Mouse (Mus musculus) frontal cortex, postnatal 14 days (tissue): ENCODE results near the gene Adk.
"Not testable (repeated sequence)": the region's sequence is repeated elsewhere in the genome, so short reads cannot be mapped to it uniquely, and the experiment has no call there.

Source experiments
- DNase-seq, 2 experiments: peaks; one replicate each; pipeline ENCODE4 v3.0.0; 2022; ENCODE audit warnings: low spot score in 2 of 2

Adk gene

DNA sequence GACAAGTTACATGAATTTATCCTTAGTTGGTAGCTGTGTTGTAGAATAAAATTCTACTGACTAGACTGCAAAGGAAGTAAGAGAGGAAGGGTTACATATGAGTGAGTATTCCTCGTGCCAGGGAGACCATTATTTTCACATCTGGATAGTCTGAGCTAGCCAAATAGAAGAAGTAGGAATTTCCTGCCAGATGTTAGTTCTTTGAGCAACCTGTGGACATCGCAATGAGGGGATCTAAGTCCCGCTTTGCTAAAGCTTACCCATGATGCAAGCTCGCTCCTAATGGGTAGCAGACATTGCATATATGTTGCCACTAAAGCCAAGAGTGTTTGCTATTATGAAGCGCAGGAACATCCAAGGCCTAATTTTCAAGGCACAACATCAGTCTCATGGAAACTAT is 381.6 kb downstream of the Adk start:
- DNase-seq, result no peak

DNA sequence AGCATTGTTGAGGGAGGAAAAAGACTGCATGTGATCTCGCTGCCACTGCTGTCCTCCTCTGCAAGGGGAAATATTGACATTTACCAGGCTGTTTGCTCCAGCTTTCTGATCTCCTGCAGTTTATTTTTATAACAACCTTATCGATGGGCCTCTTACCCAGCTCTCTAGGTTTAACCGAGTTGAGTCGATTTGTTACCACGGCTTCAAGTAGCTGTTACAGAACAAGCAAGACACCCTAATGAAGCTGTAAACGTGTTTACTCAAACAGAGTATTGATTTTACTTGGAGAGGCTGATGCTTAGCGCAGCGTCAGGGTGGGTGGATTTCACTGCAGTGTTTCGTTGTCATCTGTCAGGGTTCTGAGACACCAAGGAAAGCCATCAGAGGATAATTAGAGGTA is 382.3 kb downstream of the Adk start:
- DNase-seq, result no peak

DNA sequence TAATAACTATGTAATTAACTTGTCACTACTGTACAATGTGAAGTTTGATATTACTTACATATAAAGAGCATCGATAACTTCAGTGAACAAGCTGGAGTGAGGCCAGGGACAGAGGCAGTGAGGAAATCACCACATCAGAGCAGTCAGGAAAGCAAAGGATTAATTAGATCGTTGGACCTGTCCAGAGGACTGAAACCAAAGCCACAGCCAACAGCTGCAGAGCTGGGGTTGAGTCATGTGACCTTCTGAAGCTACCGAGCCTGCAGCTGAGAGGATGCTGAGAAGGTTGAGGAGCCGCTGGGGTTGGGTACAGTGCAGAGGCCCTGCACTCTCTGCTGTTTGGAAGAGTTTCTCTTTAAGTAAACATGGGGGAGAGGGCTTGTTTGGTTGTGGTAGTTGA is 387.4 kb downstream of the Adk start:
- no peak for DNase-seq

DNA sequence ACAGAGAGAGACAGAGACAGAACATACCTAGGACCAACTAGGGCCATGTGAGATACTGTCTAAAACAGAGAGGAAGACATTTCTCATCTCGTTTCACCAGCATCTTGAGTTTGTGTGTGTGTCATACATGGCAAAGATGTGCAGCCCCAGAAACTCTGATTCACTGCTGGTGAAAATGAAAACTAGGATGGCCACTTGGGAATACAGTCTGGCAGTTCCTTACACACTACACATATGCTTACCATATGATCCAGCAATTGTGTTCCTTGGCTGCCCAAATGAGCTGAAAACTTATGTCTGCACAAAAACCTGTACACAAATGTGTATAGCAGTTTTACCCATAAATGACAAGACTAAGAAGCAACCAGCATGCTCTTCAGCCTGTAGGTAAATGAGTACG is 388.2 kb downstream of the Adk start:
- no peak for DNase-seq

DNA sequence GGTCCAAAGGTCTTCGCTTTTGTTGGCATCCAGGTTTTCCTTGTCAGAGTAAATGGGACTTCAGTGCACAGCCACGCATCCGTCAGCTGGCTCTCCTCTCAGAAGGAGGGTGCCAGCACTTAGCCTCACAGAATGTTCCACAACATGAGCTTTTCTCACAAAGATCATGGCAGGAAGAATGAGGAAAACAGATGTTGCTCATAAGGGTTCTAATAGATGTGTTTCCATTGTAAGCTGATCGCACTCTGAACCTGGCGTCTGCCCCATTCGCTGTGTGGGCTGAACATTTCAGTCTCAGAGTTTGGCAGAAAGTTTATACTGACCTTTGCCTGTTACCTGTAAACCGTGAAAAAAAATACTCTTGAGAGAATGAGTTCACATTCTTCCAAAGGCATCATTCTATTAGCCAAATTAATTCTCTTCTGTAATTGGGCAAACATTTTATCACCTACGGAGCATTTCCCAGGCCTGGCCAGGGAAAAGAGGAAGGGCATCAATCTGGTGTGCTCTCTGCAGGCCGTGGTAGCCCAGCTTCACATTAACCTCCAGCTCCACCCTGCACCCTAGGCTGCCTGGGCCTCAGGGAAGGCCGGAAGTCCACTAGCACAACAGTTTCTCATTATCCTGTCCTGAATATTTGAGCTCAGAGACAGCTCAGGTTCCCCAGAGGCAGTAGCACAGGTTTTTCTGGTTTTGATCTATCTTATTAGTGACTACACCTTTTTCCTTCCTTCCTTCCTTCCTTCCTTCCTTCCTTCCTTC is 389.6 kb downstream of the Adk start:
- no peak for DNase-seq

DNA sequence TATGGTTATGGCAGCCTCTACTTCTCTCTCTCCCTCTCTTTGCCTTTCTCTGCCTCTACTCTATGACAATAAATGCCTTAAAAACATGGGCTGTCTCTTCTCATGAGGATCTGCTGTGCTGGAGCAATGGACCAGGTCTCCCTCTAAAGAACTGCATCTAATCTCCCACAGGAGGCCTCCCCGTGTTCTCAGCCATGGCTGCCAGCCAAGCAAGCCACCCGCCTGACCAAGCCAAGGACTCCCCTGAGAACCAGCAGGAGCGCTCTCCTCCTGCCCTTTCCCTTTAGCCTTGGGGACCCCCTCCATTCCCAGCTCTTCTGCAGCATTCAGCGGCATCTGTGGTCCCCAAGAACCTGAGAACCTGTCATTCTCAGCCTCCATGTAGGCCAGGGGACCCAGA is 400.2 kb downstream of the Adk start:
- no peak for DNase-seq

DNA sequence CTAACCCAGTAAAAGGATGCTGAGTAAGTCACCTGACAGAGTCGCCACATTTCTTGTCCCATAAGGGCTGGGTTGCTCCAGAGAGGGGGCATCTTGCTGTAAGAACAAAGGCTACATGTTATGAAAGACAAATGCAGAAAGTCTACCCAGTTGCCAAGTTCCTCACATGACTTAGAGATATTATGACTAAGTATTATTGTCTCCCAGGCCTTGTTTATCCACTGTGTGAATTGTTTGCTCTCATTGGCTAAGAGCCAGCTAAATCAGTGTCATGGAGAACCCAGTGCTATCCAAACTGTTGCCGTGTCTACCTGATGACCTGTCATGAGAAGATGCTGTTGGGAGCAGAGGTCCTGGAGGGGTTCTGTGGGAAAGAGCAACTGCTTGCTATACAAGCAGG is 401.5 kb downstream of the Adk start:
- DNase-seq, result no peak

DNA sequence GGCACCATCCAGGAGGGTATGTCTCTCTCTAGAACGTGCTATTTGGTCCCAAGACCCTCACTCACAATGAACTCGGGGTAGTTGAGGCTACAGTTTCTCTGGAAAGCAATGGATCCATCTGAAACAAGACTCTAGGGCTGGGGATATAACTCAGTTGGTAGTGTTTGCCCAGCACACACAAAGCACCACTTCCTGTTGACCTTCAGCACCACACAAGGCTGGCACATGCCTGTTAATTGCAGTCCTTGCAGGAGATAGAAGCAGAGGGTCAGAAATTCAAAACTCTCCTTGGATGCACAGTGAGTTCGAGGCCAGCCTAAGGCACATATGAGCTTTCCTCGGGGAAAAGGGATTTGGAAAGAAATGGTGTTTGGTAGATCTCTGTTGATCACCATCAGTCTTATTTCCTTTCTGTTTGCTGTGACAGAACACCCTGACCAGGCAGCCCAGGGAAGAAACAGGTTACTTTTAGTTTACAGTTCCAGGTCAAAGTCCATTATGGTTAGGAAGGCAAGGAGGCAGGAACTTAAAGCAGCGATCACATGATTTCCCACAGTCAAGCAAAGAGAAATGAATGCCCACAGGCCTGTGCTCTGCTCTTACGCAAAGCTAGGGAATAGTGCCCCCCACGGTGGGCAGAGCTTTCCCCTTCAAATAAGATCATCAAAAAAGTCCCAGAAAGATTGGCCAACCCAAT is 403.4 kb downstream of the Adk start:
- DNase-seq, result no peak

DNA sequence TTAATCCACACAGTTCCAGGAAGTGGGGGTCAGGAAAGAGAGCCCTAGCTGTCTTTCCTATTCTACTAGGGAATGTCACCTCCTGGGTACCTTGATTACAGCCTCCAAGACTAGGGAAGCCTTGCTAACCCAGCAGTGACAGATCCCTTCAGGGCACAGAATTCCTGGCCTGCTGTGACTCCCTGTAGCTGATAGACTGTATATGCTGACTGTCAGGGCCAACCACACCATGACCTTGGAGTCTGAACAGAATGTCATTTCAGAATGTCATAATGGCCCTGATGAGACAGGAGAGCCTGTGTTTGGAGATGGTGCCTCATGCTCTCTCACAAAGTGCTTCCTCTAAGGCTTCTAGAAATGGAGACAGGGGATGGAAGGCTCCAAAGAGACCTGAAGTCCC is 404.2 kb downstream of the Adk start:
- no peak for DNase-seq

DNA sequence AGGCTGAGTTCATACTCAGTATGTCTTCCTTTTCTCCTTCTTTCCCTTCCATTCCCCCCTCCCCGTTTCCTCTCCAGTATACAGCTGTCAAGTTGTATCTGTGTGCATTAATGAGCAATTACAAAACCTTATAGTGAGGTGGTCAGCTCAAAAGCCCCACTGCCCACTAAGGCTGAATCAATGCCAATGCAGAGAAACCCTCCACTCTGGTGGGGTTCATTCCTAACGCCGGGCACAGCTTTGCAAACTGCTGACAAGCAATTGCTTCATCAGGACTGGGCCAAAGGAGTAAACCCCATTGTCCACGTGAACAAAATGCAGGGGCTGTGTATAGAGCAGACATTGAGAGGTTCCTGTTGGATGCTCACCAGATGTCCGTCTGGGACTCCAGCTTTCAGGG is 405.5 kb downstream of the Adk start:
- no peak for DNase-seq

DNA sequence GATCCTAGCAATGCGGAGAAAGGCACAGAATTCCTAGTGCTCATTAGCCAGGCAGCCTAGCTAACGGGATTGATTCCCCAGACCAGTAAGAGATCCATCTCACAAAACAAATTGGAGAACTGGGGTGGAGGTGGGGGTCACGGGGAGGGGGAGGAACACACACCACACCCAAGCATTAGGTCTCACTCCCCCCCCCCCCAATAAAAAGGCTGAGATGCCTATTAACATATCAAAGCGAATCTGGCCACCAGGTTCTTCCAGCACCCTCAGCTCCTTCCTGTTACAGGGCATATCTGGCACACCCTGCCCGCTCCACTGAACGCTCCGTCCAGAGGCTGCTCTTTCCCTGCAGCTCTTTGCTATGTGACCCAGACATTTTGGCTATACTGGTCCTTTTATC is 406.3 kb downstream of the Adk start:
- no peak for DNase-seq

DNA sequence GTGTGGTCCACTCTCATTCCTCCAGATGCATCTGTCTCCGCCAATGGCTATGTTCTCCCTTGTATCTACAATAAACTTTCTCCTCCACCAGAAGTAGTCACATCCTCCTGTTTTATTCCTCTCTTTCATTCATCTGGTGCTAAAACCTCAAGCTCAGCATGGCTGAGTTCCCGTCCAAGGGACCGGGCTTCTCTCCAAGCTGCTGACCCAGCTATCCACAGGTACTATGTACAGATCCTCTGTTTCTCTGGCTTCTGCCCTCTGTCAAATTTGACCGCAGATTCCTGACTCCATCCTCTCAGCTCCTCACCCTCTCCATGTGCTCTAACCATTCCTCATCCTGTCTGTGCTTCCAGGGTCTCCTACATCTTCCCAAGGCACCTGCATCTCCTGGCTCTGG is 406.8 kb downstream of the Adk start:
- DNase-seq, result no peak

DNA sequence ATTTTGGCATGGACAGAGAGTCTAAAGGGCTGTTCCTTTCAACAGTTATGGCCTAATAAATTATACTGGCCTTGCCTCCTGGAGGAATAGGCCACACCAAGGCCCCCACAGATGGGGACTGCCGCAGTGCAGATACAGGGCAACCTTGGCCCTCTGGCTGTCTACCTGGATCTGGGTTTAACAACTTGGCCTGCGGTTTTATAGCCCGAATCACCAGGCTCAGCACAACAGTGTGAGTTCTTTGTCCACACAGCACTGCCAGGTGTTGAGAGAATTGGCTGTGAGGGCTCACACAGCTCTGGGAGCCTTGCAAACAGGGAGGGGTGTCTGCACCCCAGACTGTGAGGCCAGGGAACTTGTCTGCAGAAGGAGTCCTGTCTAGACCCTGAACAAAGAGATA is 410.0 kb downstream of the Adk start:
- no peak for DNase-seq

DNA sequence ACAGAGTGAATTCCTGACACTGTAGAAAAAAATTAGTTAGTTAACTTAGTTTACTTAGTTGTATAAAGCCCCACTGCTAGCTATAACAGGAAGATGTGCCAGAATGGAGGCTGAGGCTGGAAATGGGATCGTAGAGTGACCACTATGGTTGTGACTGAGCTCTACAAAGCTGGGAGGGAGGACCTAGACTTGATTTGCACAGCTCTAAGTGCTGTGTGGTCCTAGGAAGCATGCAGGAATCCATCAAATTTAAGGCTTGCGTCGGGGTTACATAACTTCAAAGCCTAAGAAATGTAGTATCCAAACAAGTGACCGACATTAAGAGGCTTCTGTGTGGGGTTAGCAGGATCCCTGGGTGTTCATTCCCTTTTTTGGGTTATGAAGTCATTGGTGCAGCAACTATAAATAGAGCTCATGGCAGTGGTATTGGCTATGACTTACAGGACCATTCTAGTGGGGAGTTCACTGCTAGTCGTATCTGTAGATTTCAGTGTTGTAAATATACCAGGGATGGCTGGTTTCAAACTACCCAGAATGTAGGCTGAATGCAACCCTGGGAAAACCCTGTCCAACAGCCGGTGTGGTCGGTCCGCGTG is 410.8 kb downstream of the Adk start:
- DNase-seq, result no peak

DNA sequence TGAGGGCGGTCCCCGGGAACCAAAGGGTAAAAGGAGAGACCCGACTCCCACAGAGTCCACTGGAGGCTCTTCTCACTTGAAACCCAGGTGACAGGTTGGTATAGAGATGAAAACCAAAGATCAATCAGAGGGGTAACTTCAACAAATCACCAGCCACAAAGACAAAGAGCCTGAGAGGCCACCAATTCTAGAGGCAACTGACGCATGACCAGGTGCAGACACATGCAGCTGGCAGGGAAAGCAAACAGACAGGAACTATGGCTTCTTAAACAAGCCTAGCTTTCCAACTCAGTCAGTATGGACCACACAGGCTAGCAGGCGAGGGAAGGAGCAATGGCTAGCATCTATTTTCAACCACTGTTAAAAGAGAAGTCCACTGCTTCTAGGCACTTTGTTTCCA is 418.0 kb downstream of the Adk start:
- DNase-seq, result no peak

DNA sequence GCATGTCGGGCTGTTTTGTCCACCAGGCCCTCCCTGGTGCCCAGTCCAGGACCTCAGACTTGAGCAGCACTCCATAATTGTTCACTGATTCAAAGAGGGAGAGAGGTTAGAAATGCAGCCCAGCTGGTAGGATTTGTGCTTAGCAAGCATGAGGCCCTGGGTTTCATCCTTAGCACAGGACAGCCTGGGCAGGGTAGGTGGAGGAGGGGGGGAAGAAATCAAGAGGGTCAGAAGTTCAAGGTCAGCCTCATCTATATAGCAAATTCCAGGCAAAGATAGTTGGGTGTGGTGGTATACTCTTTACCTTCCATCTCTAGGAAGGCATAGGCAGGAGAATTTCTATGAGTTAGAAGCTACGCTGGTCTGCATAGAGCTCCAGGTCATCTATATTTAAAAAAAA is 419.6 kb downstream of the Adk start:
- DNase-seq, result no peak

DNA sequence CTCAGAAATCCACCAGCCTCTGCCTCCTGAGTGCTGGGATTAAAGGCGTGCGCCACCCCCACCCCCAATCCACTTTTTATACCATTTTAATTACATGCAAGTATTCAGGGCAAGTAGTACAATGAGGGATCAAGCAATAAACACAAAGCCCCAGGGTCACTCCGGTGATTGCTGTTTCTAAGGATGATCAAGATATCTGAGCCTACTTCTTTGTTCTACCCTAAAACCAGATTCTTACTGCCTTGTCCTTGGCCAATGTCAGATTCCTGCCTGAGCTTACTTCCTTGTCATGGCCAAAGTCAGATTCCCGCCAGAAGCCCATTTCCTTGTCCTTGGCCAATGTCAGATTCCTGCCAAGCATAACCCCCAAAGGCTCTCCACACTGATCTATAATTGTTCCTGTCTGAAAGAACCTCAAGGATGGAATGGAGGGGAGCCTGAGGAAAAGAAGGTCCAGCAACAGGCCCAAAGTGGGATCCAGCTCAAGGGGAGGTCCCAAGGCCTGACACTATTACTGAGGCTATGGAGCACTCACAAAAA is 422.3 kb downstream of the Adk start:
- DNase-seq, result not testable (repeated sequence)

DNA sequence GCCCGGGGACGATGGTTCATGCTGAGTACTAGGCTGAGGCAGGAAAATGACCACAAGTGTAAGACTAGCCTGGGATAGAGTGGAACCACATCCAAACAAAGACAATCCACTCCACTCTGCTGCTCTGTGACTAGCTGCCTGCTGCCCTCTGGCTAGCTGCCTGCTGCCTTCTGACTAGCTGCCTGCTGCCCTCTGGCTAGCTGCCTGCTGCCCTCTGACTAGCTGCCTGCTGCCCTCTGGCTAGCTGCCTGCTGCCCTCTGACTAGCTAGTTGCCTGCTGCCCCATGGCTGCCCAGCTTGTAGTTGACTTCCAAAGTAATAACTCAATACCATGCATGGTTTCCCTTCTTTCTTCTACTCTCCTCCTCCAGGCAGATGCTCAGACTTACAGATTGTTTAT is 424.8 kb downstream of the Adk start:
- no peak for DNase-seq

DNA sequence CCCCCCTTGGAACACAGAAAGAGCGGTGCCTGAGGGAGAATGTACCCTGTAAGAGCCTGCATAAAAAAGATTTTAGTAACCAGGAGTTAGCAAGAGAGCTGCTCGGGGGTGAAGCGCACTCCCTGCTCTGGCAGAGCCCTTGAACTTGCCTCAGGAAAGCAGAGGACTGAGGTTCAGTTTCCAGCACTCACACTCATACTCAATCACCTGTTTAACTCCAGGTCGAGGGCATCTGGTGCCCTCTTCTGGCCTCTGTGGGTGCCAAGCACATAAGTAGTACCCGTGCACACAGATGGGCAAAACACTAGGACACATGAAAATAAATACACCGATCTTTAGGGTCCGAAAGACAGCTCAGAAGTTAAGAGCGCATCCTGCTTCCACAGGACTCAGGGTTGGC is 427.2 kb downstream of the Adk start:
- DNase-seq, result no peak

DNA sequence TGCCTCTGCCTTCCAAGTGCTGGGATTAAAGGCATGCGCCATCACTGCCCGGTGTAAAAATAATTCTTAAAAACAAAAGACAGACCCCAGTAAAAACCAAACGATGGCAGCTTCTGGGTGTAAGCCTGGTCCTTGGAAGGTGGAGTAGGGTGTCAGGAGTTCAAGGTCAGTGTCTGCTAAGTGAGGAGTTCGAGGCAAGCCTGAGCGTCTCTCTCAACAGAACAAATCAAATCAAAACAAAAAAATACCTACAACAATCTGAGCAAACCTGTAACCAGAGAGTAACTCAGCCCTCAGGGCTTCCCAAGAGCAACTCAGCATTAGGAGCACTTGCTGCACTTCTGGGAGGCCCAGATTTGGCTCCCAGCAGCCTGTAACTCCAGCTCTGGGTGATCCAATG is 427.8 kb downstream of the Adk start:
- DNase-seq, result no peak

DNA sequence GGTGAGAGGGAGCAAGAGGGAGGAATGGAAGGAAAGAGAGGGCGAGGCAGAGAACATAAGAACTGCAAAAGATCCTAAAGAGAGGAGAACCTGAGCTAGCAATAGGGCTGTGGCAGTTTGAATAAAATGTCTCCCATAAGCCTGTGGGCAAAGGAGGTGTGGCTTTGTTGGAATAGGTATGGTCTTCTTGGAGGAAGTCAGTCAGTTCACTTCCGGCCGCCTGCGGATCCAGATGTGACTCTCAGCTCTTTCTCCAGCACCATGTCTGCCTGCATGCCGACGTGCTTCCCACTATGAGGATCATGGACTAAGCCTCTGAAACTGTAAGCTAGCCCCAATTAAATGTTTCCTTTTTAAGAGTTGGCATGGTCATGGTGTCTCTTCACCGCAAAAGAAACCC is 428.9 kb downstream of the Adk start, which contains the start of gene Kat6b:
Gene Kat6b, plus strand, starts transcription at position 204 of the 400 bp plus-strand sequence.
- DNase-seq, result no peak

DNA sequence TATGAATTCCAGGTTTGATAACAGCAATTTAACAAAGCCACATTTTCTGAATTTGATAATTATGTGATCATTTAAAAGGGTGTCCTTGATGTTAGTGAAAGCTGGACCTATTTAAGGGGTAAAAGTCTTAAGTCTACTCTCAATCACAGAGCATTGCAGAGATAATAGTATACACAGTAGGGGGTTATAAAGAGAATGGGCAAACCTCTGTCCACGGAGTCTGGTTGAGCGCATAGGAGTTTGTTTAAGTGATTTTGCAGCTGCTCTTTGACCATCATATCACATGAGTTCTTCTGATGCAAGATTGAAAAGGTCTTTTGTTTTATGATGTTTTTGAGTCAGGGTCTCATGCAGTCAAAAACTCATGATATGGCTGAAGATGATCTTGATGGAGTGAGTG is 431.8 kb downstream of the Adk start:
- no peak for DNase-seq

DNA sequence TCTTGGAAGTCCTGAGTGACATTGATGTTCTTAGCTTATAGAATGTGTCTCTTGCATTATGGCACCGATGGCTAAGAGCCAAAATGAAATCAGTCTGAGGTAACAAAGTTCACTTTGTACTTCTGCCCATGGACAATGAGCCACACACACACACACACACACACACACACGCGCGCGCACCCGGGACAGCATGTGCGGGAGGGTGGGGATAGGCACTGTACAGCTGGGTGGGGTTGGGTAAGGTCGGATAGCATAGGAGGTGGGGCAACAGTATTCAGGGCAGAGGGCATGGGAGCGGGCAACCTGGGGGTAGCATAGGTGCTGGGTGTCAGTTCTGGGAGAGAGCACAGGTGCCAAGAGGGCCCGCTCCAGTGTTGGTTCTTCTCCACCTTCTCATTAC is 432.3 kb downstream of the Adk start:
- no peak for DNase-seq
